Mouse (Mus musculus) gastrocnemius, adult 2 months (tissue): ENCODE measurements at regions not wholly inside any gene's neighbourhood (a gene's known extent, or its start where the extent isn't known, plus 50 kb on each side); places are given as distances from the start of the nearest gene placed in this dataset.

Experiments
- DNase-seq: peaks from one replicate; pipeline ENCODE4 v3.0.0; 2022
- H3K27ac ChIP-seq: fragments of 200-600 bp; 2 replicates; pipeline ENCODE4 v1.8.1; 2022; ENCODE audit warnings: mild to moderate bottlenecking
- H3K4me3 ChIP-seq: fragments of 200-600 bp; 2 replicates; pipeline ENCODE4 v1.8.1; 2022; ENCODE audit warnings: mild to moderate bottlenecking, moderate library complexity
- CTCF ChIP-seq: fragments of 200-600 bp; IDR thresholded peaks from 2 replicates; pipeline ENCODE4 v1.8.1; 2022; ENCODE audit warnings: antibody characterized with exemption, mild to moderate bottlenecking, moderate library complexity
- intact Hi-C: fragments of 180-260 bp; cut with DNase I; formaldehyde crosslinking; loops from one replicate; pipeline ENCODE4 v1.15.1; 2025

GRCm38 (mm10) chr1:120946349-120946748, 344.1 kb downstream of the En1 start:
- no peak overlapping the region for H3K27ac ChIP-seq
- no peak for DNase-seq
- intact Hi-C loops = no loop called here
- TF ChIP-seq CTCF = no peak
- H3K4me3 ChIP-seq = no peak overlapping the region

- H3K4me3 ChIP-seq = no peak overlapping the region
- no peak overlapping the region for H3K27ac ChIP-seq
- TF ChIP-seq CTCF = no peak
- intact Hi-C loops = no loop called here
- DNase-seq = no peak
These were observed 359.0 kb downstream of the En1 start for GRCm38 (mm10) chr1:120961235-120961634.

GRCm38 (mm10) chr1:120961984-120962383, 359.8 kb downstream of the En1 start:
- Histone ChIP-seq H3K4me3 (no peak overlapping the region), H3K27ac (no peak overlapping the region)
- no peak for DNase-seq
- no peak for TF ChIP-seq CTCF
- intact Hi-C loops = no loop called here

GRCm38 (mm10) chr1:120963477-120964178, 361.4 kb downstream of the En1 start:
- H3K4me3 ChIP-seq = peak overlapping the region; percentile 61
- intact Hi-C loops = no loop called here
- DNase-seq = peak; percentile 36
- no peak for TF ChIP-seq CTCF
- H3K27ac ChIP-seq = no peak overlapping the region

- Histone ChIP-seq H3K27ac (no peak overlapping the region), H3K4me3 (peak overlapping the region; percentile 61)
- intact Hi-C loops = no loop called here
- no peak for TF ChIP-seq CTCF
- no peak for DNase-seq
These were observed 361.9 kb downstream of the En1 start for GRCm38 (mm10) chr1:120964179-120964517.

- Histone ChIP-seq H3K4me3 (no peak overlapping the region), H3K27ac (no peak overlapping the region)
- no peak for TF ChIP-seq CTCF
- intact Hi-C loops = no loop called here
- no peak for DNase-seq
These were observed 363.9 kb downstream of the En1 start for GRCm38 (mm10) chr1:120966132-120966531.

GRCm38 (mm10) chr1:120974661-120975060, 357.7 kb downstream of the Insig2 start:
- intact Hi-C loops = no loop called here
- Histone ChIP-seq H3K4me3 (no peak overlapping the region), H3K27ac (no peak overlapping the region)
- DNase-seq = peak; percentile 66
- TF ChIP-seq CTCF = no peak

- intact Hi-C loops = no loop called here
- TF ChIP-seq CTCF = no peak
- no peak overlapping the region for H3K4me3 ChIP-seq
These were observed 327.9 kb downstream of the Insig2 start for GRCm38 (mm10) chr1:121004535-121004934.

GRCm38 (mm10) chr1:121005198-121005597, 327.2 kb downstream of the Insig2 start:
- intact Hi-C loops = no loop called here
- DNase-seq = no peak
- TF ChIP-seq CTCF = no peak
- Histone ChIP-seq H3K27ac (no peak overlapping the region), H3K4me3 (no peak overlapping the region)

More at GRCm38 (mm10) chr1:121004535-121004934, 327.9 kb downstream of the Insig2 start:
- no peak overlapping the region for H3K27ac ChIP-seq
- DNase-seq = no peak

- no peak for DNase-seq
- no peak overlapping the region for H3K27ac ChIP-seq
- intact Hi-C loops = no loop called here
- TF ChIP-seq CTCF = no peak
- no peak overlapping the region for H3K4me3 ChIP-seq
These were observed 320.3 kb downstream of the Insig2 start for GRCm38 (mm10) chr1:121012126-121012525.

GRCm38 (mm10) chr1:121013839-121014503, 318.4 kb downstream of the Insig2 start:
- TF ChIP-seq CTCF = no peak
- Histone ChIP-seq H3K4me3 (no peak overlapping the region), H3K27ac (0 out of 2 replicates have a peak overlapping the region, but pooled peaks have one; percentile 24)
- intact Hi-C loops = no loop called here
- no peak for DNase-seq

- no peak for DNase-seq
- no peak overlapping the region for H3K4me3 ChIP-seq
- no peak for TF ChIP-seq CTCF
- no peak overlapping the region for H3K27ac ChIP-seq
- intact Hi-C loops = no loop called here
These were observed 303.0 kb downstream of the Insig2 start for GRCm38 (mm10) chr1:121029375-121029774.

- no peak overlapping the region for H3K27ac ChIP-seq
- no peak for DNase-seq
- intact Hi-C loops = no loop called here
- no peak overlapping the region for H3K4me3 ChIP-seq
- TF ChIP-seq CTCF = no peak
These were observed 297.5 kb downstream of the Insig2 start for GRCm38 (mm10) chr1:121034761-121035393.

- intact Hi-C loops = no loop called here
- H3K4me3 ChIP-seq = no peak overlapping the region
- H3K27ac ChIP-seq = no peak overlapping the region
- TF ChIP-seq CTCF = no peak
- no peak for DNase-seq
These were observed 285.8 kb downstream of the Insig2 start for GRCm38 (mm10) chr1:121046581-121046980.
